Mouse (Mus musculus): ENCODE measurements around the gene Ccdc54.

The Ccdc54 gene

DNA sequence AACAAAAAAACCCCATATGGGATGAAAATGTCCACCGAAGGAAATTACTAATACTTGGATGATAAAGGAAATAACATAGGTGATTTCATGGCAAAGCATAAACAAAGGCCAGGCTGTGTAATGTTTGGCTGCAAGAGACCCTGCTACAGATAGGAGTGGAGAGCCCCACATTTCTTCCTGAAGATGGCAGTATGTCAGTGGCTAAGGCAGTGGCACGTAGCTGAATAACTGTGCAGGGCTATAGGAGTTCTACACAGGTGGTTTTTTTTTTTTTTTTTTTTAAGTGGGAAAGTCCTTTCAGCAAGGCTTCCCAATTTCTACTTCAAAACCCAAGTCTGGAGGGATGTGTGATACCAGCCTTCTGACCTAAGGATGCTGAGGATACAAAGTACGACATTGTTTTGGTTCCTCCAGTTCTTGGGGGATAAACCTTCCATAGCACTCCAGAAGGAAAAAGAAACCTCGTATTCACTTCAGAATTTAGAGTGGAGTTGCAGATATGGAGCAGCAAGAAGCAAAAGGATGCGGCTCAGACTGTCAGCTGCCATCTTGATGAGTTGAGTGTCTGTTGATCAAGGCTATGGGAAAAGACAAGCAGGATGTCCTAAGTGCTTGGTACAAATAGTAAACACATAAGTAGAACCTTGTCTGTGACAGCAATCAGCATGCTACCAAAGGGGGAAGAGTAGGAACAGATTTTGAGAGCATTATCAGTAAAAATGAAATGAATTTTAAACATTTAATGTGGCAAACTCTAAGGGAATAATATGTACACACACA is 48.2 kb downstream of the Ccdc54 start:
- no peak for DNase-seq (ENCODE audit: low read depth, low spot score)

All from CD4-positive, CD25-positive, alpha-beta regulatory T cell, adult 2 months (primary cell).